Mouse (Mus musculus) megakaryocyte, embryonic 14.5 days (primary cell): ENCODE data around the gene Wdr95. TPM values are rescaled to one million over a fixed set of nuclear protein-coding genes. Genes with fewer than 3 reads are reported as not detected.
A peak's percentile ranks its signal among the peaks of the same experiment; 100 is the strongest.

ENCODE experiments used
- H3K27me3 ChIP-seq: replicated peaks from 2 replicates; pipeline ENCODE3; 2012; ENCODE audit warnings: inconsistent platforms
- H3K36me3 ChIP-seq: replicated peaks from 2 replicates; pipeline ENCODE3; 2012; ENCODE audit warnings: low read length, inconsistent platforms, mixed read lengths
- H3K4me1 ChIP-seq: 2 replicates; pipeline ENCODE4 v1.6.1; 2012; ENCODE audit warnings: inconsistent platforms
- H3K4me3 ChIP-seq: replicated peaks from 2 replicates; pipeline ENCODE3; 2012; ENCODE audit warnings: moderate library complexity, mild to moderate bottlenecking, inconsistent platforms
- H3K9me3 ChIP-seq: 2 replicates; pipeline ENCODE4 v1.6.1; 2012; ENCODE audit warnings: inconsistent platforms
- FLI1 ChIP-seq: IDR thresholded peaks from 2 replicates; pipeline ENCODE4 v1.6.1; 2012; ENCODE audit warnings: low read length, inconsistent platforms, mixed read lengths
- GATA1 ChIP-seq: IDR thresholded peaks from 3 replicates; pipeline ENCODE4 v1.6.1; 2012; ENCODE audit warnings: mixed read lengths, low read length, inconsistent platforms, borderline replicate concordance
- polyA plus RNA-seq: library from polyadenylated mRNA; stranded (reverse); fragments of >175 nt; gene quantifications from 2 replicates; pipeline ENCODE4 v1.2.3, GENCODE M21; 2012; ENCODE audit warnings: low replicate concordance; ENCODE audit not compliant: insufficient read depth

Wdr95 gene
- polyA plus RNA-seq, 1 experiment = not detected

DNA sequence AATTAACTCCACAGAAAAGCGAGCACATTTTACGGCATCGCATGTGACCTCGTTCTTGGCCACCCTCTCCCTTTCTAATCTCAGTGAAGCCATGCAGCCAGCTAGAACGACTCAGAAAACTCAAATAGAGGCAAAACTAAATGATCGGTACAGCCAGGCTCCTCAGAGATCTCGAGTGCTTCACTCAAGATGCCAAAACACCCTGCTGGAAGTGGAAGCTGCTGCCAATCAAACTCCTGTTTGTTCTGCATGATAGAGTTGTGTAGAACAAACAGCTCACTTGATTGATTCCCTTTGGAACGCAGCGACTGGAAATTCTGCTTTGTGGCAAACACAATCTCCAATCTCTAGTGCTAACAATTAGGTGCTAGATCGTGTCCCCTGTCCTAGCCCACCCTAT, 48.5 kb downstream of the Wdr95 start:
- no peak overlapping the region for H3K4me3 ChIP-seq
- peaks cover 7% of the 10 kb centered on the region for H3K27me3 ChIP-seq
- no peaks in the 10 kb centered on the region for H3K36me3 ChIP-seq
- H3K4me1 ChIP-seq = peaks cover 3% of the 10 kb centered on the region; the same call in 1 of the 2 replicates
- H3K9me3 ChIP-seq = peaks cover 26% of the 10 kb centered on the region
- TF ChIP-seq FLI1 = no peak
- TF ChIP-seq GATA1 = no peak

DNA sequence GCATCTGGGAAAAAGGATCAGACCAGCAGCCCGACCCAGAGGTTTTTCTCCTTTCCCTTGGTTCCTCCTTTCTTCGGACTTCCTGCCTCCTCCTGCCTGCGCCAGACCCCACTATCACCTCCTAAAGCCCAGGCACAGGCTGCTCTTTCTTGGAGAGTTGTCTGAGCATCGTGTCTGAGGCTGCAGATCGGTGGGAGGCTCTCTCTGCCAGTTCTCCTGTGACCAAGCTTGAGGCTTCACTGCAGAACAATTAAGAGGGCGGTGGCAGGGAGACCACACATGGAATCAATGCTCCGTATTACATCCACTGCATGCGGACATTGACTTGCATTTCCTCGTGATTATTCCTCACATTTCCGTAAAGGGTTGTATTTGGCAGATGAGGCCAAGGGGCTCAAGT, 49.0 kb downstream of the Wdr95 start:
- Histone ChIP-seq H3K4me1 (peaks cover 3% of the 10 kb centered on the region; the same call in 1 of the 2 replicates), H3K4me3 (no peak overlapping the region), H3K27me3 (peaks cover 7% of the 10 kb centered on the region), H3K9me3 (peaks cover 25% of the 10 kb centered on the region), H3K36me3 (no peaks in the 10 kb centered on the region)
- no peak for TF ChIP-seq FLI1
- TF ChIP-seq GATA1 = no peak

DNA sequence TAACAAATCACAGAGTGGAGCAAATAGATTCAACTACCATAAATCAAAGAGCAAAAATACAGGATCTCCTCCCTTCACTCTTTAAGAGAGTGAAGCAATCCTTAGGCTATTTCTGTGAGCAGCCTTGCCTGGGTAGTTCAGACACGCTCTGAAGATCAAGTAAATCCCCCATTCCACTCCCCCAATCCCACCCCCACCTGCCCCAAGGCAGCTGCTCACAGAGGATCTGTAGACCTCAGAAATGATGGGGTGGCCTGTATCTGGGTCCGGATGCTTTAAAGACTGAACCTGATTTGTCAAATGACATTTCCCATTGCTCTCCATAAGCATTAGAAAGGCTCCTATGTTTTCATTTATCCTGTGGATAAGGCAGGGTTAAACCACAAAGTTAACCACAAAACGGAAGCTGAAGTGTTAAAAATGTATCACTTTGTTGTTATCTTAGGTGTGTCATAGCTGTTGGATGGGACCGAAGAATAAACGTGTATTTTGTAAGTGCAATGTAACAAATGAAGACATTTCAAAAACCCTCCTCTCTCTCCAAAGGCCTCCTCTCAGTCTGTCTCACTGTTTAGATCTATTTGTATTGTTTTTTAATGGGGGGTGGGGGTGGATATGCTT, 54.3 kb downstream of the Wdr95 start:
- no peak for TF ChIP-seq GATA1
- TF ChIP-seq FLI1 = no peak
- peaks cover 8% of the 10 kb centered on the region for H3K27me3 ChIP-seq
- no peaks in the 10 kb centered on the region for H3K36me3 ChIP-seq
- H3K9me3 ChIP-seq = peaks cover 17% of the 10 kb centered on the region
- no peak overlapping the region for H3K4me3 ChIP-seq
- H3K4me1 ChIP-seq = peaks cover 8% of the 10 kb centered on the region

DNA sequence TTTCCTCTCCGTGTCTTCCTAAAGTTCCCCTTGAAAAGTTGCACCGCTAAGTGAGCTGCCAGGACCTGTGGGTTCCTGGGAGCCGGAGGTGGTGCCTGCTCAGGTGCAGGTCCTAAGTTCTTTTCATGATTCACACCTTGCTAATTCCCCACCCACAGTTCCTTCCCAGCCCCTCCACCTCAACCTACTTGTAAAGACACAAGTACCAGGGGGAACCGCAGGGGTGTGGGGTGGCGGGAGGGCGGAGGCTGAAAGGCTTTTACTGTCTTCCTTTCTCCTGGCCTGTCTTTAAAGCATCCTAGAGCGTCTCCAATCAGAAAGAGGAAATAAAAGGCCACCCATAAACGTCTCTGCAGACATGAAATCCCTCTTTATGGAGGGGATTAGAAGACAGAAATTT, 55.0 kb downstream of the Wdr95 start:
- TF ChIP-seq GATA1 (no peak), FLI1 (no peak)
- no peaks in the 10 kb centered on the region for H3K36me3 ChIP-seq
- H3K9me3 ChIP-seq = peaks cover 12% of the 10 kb centered on the region
- peaks cover 15% of the 10 kb centered on the region for H3K4me1 ChIP-seq
- no peak overlapping the region for H3K4me3 ChIP-seq
- peaks cover 7% of the 10 kb centered on the region for H3K27me3 ChIP-seq

DNA sequence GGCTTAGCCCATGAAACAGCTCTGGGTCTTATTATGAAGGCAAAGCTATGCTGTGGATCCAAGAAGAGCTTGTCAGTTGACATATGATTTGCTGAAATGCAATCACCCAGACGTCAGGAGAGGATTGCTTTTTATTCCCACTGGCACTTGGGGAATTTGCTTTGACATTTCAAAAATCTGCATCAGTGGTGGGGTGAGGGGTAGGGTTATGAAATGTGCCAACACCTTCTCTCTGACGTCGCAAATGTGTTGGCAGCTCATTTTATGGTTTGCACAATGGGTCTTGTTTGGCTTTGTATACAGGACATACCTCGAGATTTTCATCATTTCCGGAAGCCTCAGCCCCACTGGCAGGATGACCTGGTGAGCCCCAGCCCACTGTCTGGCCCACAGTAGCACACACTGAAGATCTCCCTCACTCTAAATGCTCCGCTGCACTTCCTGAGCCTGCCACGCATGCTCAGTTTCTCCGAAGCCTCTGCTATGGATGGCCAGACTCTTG, 55.7 kb downstream of the Wdr95 start:
- H3K27me3 ChIP-seq = peaks cover 5% of the 10 kb centered on the region
- H3K4me1 ChIP-seq = peaks cover 22% of the 10 kb centered on the region
- no peak overlapping the region for H3K4me3 ChIP-seq
- peaks cover 7% of the 10 kb centered on the region; the same call in 1 of the 2 replicates for H3K9me3 ChIP-seq
- TF ChIP-seq GATA1 = no peak
- TF ChIP-seq FLI1 = no peak
- no peaks in the 10 kb centered on the region for H3K36me3 ChIP-seq

DNA sequence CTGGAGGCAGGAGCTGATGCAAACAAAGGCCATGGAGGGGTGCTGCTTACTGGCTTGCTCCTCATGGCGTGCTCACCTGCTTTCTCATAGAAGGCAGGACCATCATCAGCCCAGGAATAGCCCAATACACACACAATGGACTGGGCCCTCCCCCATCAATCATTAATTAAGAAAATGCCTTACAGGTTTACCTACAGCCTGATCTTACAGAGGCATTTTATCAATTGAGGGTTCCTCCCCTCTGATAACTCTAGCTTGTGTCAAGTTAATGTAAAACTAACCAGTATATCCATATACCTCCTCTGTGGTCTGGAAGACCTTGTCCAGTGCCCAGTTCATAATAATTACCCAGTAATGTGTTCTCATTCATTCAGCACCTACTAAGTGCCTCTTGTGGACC, 56.8 kb downstream of the Wdr95 start:
- Histone ChIP-seq H3K9me3 (peaks cover 6% of the 10 kb centered on the region; the same call in 1 of the 2 replicates), H3K4me3 (no peak overlapping the region), H3K36me3 (no peaks in the 10 kb centered on the region), H3K27me3 (peaks cover 5% of the 10 kb centered on the region), H3K4me1 (peaks cover 22% of the 10 kb centered on the region)
- no peak for TF ChIP-seq FLI1
- TF ChIP-seq GATA1 = no peak

DNA sequence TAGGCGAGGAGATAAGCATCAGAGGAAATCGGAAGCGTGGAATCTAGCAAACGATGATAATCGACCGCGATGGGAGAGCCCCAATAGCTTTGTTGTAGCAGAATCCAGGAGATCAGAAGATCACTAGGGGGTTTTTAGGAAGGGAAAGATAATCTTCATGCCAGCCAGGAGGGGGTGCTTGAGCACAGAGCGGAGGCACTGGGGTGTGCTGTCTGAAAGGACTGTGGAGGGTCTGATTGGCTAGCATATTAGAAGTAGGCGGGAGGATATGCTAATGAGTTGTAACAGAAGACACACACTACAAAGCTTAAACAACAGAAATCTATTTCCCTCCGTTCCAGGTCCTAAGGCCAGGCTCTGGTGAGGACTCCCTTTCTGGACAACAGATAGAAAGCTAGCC, 57.4 kb downstream of the Wdr95 start:
- Histone ChIP-seq H3K4me3 (no peak overlapping the region), H3K27me3 (peaks cover 5% of the 10 kb centered on the region), H3K9me3 (no peaks in the 10 kb centered on the region), H3K4me1 (peaks cover 22% of the 10 kb centered on the region), H3K36me3 (no peaks in the 10 kb centered on the region)
- TF ChIP-seq GATA1 (no peak), FLI1 (no peak)

DNA sequence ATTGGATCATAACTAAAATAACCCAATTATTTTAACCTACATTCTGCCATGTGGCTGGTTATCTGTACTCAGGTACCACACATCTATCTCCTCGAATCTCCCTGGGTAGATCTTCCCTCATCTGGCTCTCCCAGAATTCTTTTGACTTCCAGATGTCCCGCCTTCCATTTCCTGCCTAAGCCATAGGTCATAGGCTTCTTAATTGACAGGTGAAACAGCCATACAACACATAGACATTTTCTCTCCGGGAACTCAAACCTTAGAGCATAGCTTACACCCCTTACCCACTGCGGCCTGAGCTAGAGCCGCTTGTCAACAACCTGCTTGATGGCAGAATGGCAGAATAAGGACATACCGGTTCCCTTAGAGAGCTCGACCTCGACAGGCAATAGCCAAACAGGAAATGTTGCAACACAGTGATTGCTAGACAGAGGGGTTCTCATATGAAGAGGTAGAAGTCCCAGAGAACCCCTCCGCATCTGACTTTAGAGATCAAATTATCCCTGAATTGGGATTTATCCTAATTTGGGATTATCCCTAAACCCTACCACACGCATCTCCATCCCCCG, 58.9 kb downstream of the Wdr95 start:
- H3K4me1 ChIP-seq = peaks cover 20% of the 10 kb centered on the region
- no peak overlapping the region for H3K4me3 ChIP-seq
- peaks cover 5% of the 10 kb centered on the region for H3K27me3 ChIP-seq
- H3K9me3 ChIP-seq = peaks cover 4% of the 10 kb centered on the region
- TF ChIP-seq FLI1 (no peak), GATA1 (no peak)
- no peaks in the 10 kb centered on the region for H3K36me3 ChIP-seq

DNA sequence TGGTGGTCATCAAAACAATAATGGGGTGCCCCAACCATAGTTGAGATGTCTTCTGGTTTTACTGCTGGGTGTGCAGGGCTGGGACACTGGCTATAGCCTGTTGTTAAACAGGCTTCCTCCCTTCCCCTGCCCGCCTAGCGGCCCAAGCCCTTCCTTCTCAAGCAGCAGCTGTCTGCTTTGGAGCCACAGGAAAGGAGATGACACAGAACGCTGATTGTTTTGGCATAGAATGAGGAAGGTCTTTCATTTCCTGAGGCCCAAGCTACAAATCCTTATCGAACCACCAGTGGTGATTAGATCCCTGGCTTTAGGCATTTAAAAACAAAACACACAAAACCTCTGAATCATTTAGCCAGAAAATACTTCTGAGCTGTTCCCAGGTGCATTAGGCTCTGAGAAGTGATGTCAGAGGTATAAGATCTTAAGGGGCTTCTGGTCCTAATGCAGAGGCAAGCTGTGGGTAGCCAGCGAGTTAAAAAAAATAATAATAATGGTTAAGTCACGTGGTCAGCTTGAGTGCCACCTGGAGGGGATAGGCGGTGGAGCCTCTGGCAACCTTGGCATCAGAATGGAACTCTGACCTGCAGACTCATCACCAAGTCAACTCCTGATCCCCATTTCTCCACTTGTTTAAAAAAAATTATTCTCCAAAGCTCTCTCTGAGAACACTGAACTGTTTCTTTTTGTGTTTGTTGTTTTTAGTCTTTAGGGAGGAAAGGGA, 60.5 kb downstream of the Wdr95 start:
- peaks cover 18% of the 10 kb centered on the region for H3K9me3 ChIP-seq
- H3K4me3 ChIP-seq = peak overlapping the region; percentile 28
- H3K4me1 ChIP-seq = peaks cover 20% of the 10 kb centered on the region
- TF ChIP-seq FLI1 = no peak
- TF ChIP-seq GATA1 = no peak
- peaks cover 5% of the 10 kb centered on the region for H3K27me3 ChIP-seq
- H3K36me3 ChIP-seq = no peaks in the 10 kb centered on the region

DNA sequence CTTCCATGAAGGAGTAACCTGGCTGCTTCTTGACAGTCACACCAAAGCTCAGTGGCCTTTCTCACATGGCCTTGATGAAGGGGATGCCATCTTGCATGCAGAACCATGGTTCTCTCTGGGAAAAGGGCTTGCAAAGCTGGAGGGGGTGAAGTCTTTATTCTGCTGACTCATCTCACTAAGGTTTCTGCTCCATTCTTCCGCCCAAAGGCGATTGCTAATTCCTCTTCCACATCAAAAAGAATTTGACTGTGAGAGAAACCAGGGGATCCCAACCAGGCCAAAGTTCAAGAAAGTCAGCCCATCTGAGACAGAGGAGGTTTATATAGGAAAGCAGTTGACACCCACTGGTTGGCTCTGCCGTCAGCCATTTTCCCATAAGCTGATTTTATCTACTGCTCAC, 61.5 kb downstream of the Wdr95 start:
- H3K4me1 ChIP-seq = peaks cover 20% of the 10 kb centered on the region
- H3K4me3 ChIP-seq = no peak overlapping the region
- no peaks in the 10 kb centered on the region for H3K36me3 ChIP-seq
- H3K9me3 ChIP-seq = peaks cover 25% of the 10 kb centered on the region
- TF ChIP-seq GATA1 = no peak
- no peak for TF ChIP-seq FLI1
- H3K27me3 ChIP-seq = no peaks in the 10 kb centered on the region
